Mouse (Mus musculus) megakaryocyte, adult 5-6 weeks (primary cell): ENCODE measurements around the gene Zc3h12c. TPM values are rescaled to one million over a fixed set of nuclear protein-coding genes. Genes with fewer than 3 reads are reported as not detected.
"Not testable (repeated sequence)": the region's sequence is repeated elsewhere in the genome, so short reads cannot be mapped to it uniquely, and the experiment has no call there.

Experiments used
- ATAC-seq: 2 replicates; pipeline ENCODE4 v1.8.0; 2016; ENCODE audit warnings: mild to moderate bottlenecking, inconsistent platforms; ENCODE audit not compliant: poor library complexity, severe bottlenecking
- total RNA-seq, 2 experiments: library from RNA; stranded (forward) in 1 of 2; stranded (reverse) in 1 of 2; fragments of 153-499, 151-499 nt in 1 of 2; fragments of 221-1000, 200-1000 nt in 1 of 2; gene quantifications; 2 replicates each; pipeline versions ENCODE4 v1.2.3 to v1.2.4; 2015 to 2017

The Zc3h12c gene
- total RNA-seq, 2 experiments from 2014 or later, result 3.2 to 4.3 TPM

GRCm38 (mm10) chr9:52103448-52104224 lies 64.7 kb downstream of the Zc3h12c start:
- ATAC-seq, result no peak

- no peak for ATAC-seq
These were observed 66.1 kb downstream of the Zc3h12c start for GRCm38 (mm10) chr9:52102060-52102844.

- no peak for ATAC-seq
These were observed 67.9 kb downstream of the Zc3h12c start for GRCm38 (mm10) chr9:52100426-52100825.

DNA sequence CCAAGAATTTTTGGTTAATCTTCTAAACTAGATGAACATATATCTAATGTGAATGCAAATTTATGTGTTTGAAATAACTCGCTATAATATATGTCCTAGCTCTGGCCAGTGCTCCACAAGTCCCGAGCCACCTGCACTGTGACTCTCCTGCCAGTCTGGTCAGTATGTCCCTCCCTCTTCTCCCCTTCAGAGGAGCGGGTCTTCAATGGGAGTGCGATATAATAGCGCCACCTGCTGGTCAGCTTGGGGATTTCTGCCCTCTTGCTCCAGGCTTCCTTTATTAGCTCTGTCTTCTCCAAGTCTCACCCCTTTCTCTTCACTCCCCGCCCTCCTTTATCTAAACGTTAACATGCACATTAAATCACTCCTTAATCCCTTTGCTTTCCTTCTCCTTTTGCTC lies 69.8 kb downstream of the Zc3h12c start:
- ATAC-seq, result peak; percentile 93

GRCm38 (mm10) chr9:52097386-52097785 lies 71.0 kb downstream of the Zc3h12c start:
- no peak for ATAC-seq

DNA sequence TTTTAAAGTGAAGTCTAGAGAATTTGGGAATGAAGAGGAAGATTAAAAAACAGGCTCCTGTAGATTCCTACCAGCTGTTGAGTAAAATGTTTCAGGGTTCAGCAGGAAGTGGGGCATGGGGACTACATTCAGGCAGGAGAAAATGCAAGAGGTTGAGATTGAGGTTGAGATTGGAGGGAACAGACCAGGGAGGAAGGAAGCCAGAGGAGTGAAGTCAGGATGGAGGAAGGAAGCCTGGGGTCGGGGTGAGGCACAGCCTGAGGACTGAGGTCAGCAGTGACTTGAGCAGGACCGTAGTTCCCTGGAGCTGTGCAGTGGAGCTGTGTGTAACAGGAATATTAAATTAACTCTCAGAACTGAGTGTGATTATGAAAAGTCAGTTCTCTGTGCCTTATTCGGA lies 72.7 kb downstream of the Zc3h12c start:
- ATAC-seq, result no peak

GRCm38 (mm10) chr9:52094471-52094980 lies 73.8 kb downstream of the Zc3h12c start:
- no peak for ATAC-seq

GRCm38 (mm10) chr9:52094016-52094415 lies 74.4 kb downstream of the Zc3h12c start:
- no peak for ATAC-seq

GRCm38 (mm10) chr9:52093108-52093507 lies 75.3 kb downstream of the Zc3h12c start:
- peak; percentile 15; the same call in 1 of the 2 replicates for ATAC-seq

DNA sequence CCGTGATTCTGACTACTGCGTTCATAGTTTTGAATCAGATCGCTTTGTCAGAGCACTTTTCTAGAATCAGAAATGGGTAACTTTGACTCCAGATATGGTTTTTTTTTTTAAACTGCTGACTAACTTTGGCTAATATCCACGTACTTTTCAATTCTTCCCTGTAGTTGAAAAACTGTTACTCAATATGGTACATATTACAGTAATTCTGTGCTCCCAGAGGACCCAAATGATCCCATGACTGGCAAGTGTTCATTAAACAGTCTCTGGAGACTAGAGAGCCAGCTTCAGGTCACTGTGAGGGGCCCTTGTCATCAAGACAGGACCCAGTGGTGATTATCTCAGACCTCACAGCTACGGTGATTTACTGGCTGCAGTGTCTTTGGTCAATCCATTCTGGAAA lies 76.1 kb downstream of the Zc3h12c start:
- no peak for ATAC-seq

- no peak for ATAC-seq
These were observed 76.6 kb downstream of the Zc3h12c start for GRCm38 (mm10) chr9:52091752-52092151.

DNA sequence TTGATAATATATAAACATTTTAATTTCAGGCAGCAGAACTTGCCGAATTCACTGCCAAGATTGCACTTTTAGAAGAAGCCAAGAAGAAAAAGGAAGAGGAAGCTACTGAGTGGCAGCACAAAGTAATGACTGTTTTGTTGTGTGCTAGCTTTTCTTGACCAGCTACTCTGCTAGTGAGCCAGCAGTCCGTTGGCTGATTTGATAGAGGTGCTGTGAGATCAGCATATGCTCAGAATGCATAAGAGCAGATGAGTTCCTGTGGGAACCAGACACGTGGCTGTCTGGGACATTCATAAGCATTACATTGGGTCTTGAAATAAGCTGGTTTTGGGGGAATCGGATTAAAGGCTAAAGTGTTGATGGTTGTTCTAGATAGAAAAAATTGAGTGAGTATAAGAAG lies 86.0 kb downstream of the Zc3h12c start:
- ATAC-seq, result no peak

GRCm38 (mm10) chr9:52081979-52082378 lies 86.4 kb downstream of the Zc3h12c start:
- no peak for ATAC-seq

DNA sequence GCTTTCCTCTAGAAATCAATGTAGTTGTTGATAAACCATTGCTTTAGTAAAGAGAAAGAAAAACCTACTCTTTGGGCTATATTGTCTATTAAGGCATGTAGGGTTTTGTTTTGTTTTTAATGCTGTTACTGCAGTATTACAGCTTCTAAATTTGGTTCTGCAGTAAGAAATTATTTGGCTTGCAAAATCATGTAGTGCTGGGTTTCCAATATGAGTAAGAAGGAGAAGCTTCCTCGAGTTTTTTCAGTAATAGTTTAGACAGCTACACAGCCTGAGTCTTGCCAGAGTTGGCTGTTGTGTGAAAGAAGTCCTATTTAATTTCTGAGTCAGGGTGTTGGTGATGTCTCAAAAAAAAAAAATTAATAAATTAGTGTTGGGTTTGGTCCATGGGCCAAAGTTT lies 90.7 kb downstream of the Zc3h12c start:
- no peak for ATAC-seq

- ATAC-seq, result no peak
These were observed 92.3 kb downstream of the Zc3h12c start for GRCm38 (mm10) chr9:52076089-52076488.

DNA sequence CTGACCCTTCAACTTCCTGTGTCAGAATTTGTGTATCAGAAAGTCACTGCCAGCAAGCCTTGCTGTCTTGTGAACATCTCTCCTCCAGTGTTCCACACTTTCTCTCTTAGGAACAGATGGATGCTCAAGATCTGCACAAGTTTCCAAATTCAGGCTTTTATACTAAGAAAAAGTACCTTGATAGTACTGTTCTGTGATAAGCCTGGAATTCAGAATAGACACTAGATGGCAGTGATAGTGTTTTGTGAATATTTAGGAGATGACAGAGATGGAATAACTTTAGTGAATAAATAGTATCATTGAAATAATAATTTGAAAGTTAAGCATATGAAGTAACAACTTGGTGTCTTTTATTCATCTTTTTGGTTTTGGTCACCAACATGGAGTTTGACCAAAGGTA lies 96.2 kb downstream of the Zc3h12c start:
- no peak for ATAC-seq

DNA sequence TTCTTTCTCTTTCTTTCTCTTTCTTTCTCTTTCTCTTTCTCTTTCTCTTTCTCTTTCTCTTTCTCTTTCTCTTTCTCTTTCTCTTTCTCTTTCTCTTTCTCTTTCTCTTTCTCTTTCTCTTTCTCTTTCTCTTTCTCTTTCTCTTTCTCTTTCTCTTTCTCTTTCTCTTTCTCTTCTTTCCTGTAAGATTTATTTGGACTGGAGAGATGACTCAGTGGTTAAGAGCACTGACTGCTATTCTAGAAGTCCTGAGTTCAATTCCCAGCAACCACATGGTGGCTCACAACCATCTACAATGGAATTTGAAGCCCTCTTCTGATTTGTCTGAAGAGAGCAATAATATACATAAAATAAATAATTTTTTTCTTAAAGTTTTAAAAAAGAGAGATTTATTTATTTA lies 97.0 kb downstream of the Zc3h12c start:
- ATAC-seq, result not testable (repeated sequence)

- peak; percentile 77 for ATAC-seq
These were observed 98.3 kb downstream of the Zc3h12c start for GRCm38 (mm10) chr9:52070052-52070451.
